ENCODE assay signal across 1 mouse cellular context in the genomic region with DNA sequence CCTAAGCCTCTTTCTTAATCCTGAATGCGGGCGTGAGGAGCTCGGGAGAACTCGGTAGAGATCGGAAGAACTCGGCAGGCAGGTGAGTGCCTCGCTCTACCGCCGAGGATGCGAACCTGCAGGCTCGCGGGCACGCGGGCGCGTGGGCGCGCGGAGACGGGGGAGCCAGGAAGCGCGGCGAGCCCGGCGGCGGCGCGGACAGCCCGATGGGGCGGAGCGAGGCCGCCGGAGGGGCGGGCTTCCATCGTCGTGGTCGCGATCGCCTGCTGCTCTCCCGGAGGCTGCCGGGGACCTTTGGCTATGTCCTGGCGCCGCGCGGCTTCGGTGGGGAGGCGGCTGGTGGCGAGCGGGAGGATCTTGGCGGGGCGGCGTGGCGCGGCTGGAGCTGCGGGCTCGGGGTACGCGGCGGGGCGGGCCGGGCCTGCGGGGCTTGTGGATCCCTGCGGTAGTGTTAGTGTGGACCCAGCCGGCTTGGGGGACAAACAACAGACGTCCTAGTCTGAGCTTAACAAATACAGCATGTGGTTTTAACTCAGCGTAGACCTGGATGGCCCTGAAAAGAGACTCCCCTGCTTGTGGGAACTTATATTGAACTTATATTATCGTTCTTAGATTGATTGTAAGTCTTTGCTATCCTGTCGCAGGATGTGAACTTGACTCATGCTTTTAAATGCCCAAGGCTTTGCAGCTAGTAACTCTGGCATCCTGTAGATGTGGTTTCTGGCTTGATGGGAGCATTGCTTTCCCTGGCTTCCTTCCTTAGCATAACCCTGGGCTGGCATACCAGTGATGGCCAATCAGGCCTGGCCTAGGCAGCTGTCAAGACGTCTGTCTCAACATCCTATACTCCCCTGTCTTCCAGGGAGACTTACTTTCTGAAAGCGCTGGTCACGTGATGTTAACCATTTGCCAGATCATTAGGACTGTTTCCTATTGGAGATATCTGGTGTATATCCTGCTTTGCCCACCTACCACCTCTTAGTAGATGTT.
TF ChIP-seq lines count a peak whose summit lies in the region.

No protein-coding gene starts in this region.

TF ChIP-seq in CH12.LX, 34 proteins besides CTCF, POLR2A, EP300 and RAD21:
- TF ChIP-seq MAX (IDR thresholded peaks at IDR 0.05; ENCODE audit: low read length) (peak; percentile 33), SIN3A (IDR thresholded peaks at IDR 0.05; ENCODE audit: low read length) (peak; percentile 45; the same call in 1 of the 2 replicates), ZNF384 (IDR thresholded peaks at IDR 0.05; ENCODE audit: low read depth, low read length) (no peak), TCF12 (IDR thresholded peaks at IDR 0.05; ENCODE audit: low read depth, low read length) (peak; percentile 35; the same call in 1 of the 2 replicates), HCFC1 (IDR thresholded peaks at IDR 0.05; ENCODE audit: low read depth, low read length) (no peak), ELF1 (IDR thresholded peaks at IDR 0.05; ENCODE audit: low read depth, low read length) (peak; percentile 84), ZC3H11A (IDR thresholded peaks at IDR 0.05; ENCODE audit: low read depth, low read length) (no peak), GABPA (IDR thresholded peaks at IDR 0.05; ENCODE audit: insufficient replicate concordance, low read depth, low read length) (no peak), RCOR1 (conservative IDR thresholded peaks at IDR 0.05; ENCODE audit: low read depth, low read length) (no peak), BHLHE40 (IDR thresholded peaks at IDR 0.05; ENCODE audit: low read depth, low read length) (peak; percentile 75), TBP (conservative IDR thresholded peaks at IDR 0.05; ENCODE audit: low read depth, low read length) (no peak), NRF1 (IDR thresholded peaks at IDR 0.05; ENCODE audit: low read depth, low read length) (peak; percentile 53), MEF2A (IDR thresholded peaks at IDR 0.05; ENCODE audit: borderline replicate concordance, low read depth, low read length) (peak; percentile 23; the same call in 1 of the 2 replicates), E2F4 (IDR thresholded peaks at IDR 0.05; ENCODE audit: insufficient replicate concordance, low read depth, low read length) (no peak), NELFE (IDR thresholded peaks at IDR 0.05; ENCODE audit: low read depth, low read length) (peak; percentile 62), PAX5 (IDR thresholded peaks at IDR 0.05; ENCODE audit: low read length) (no peak), MAFK (IDR thresholded peaks at IDR 0.05; ENCODE audit: insufficient replicate concordance, low read length) (no peak), USF2 (conservative IDR thresholded peaks at IDR 0.05; ENCODE audit: low read depth, low read length) (peak; percentile 87), MXI1 (IDR thresholded peaks at IDR 0.05; ENCODE audit: low read depth, low read length) (0 out of 2 replicates have a peak, but pooled peaks have one; percentile 63), MAZ (IDR thresholded peaks at IDR 0.05; ENCODE audit: low read depth, low read length) (no peak), USF1 (IDR thresholded peaks at IDR 0.05; ENCODE audit: low read depth, low read length) (peak; percentile 84)
